Mouse (Mus musculus): ENCODE results near the gene Shf. TPM values are rescaled to one million over a fixed set of nuclear protein-coding genes. Genes with fewer than 3 reads are reported as not detected.

The Shf gene
- polyA plus RNA-seq, 1 experiment, result 9.6 TPM

GRCm38 (mm10) chr2:122360310-122360709, 8.7 kb downstream of the Shf start:
- Histone ChIP-seq H3K27ac (ENCODE audit: control insufficient read depth, insufficient read depth, low read depth, low read length, poor library complexity) (no peak overlapping the region), H3K4me3 (replicated peaks; ENCODE audit: control insufficient read depth, low read depth, low read length) (no peak overlapping the region), H3K4me1 (ENCODE audit: control insufficient read depth, insufficient read depth, low read length) (peaks cover 4% of the 10 kb centered on the region)
- no peak for TF ChIP-seq POLR2A (IDR thresholded peaks at IDR 0.05; ENCODE audit: borderline replicate concordance, control insufficient read depth, low read depth, low read length)
- no peak for TF ChIP-seq CTCF (IDR thresholded peaks at IDR 0.05; ENCODE audit: control insufficient read depth, insufficient read depth, low read length)
- 95% methylated on average over 6 of the region's 6 CpGs for WGBS

- no peak for TF ChIP-seq POLR2A (IDR thresholded peaks at IDR 0.05; ENCODE audit: borderline replicate concordance, control insufficient read depth, low read depth, low read length)
- Histone ChIP-seq H3K27ac (ENCODE audit: control insufficient read depth, insufficient read depth, low read depth, low read length, poor library complexity) (no peak overlapping the region), H3K4me1 (ENCODE audit: control insufficient read depth, insufficient read depth, low read length) (peaks cover 2% of the 10 kb centered on the region; the same call in 1 of the 2 replicates), H3K4me3 (replicated peaks; ENCODE audit: control insufficient read depth, low read depth, low read length) (no peak overlapping the region)
- WGBS, result 74% methylated on average over 3 of the region's 3 CpGs
Measured at GRCm38 (mm10) chr2:122356187-122356586, 12.8 kb downstream of the Shf start.

GRCm38 (mm10) chr2:122355389-122355788, 13.6 kb downstream of the Shf start:
- no peak overlapping the region for H3K4me3 ChIP-seq (replicated peaks; ENCODE audit: control insufficient read depth, low read depth, low read length)
- no peaks in the 10 kb centered on the region for H3K4me1 ChIP-seq (ENCODE audit: control insufficient read depth, insufficient read depth, low read length)
- WGBS, result 88% methylated on average over 5 of the region's 5 CpGs
- no peak overlapping the region for H3K27ac ChIP-seq (ENCODE audit: control insufficient read depth, insufficient read depth, low read depth, low read length, poor library complexity)
- no peak for TF ChIP-seq CTCF (IDR thresholded peaks at IDR 0.05; ENCODE audit: control insufficient read depth, insufficient read depth, low read length)
- TF ChIP-seq POLR2A (IDR thresholded peaks at IDR 0.05; ENCODE audit: borderline replicate concordance, control insufficient read depth, low read depth, low read length), result no peak

- H3K4me1 ChIP-seq (ENCODE audit: control insufficient read depth, insufficient read depth, low read length), result no peaks in the 10 kb centered on the region
- no peak overlapping the region for H3K27ac ChIP-seq (ENCODE audit: control insufficient read depth, insufficient read depth, low read depth, low read length, poor library complexity)
- TF ChIP-seq CTCF (IDR thresholded peaks at IDR 0.05; ENCODE audit: control insufficient read depth, insufficient read depth, low read length) (no peak), POLR2A (IDR thresholded peaks at IDR 0.05; ENCODE audit: borderline replicate concordance, control insufficient read depth, low read depth, low read length) (no peak)
- H3K4me3 ChIP-seq (replicated peaks; ENCODE audit: control insufficient read depth, low read depth, low read length), result no peak overlapping the region
- WGBS, result 89% methylated on average over 12 of the region's 12 CpGs
Measured at GRCm38 (mm10) chr2:122354191-122354929, 14.6 kb downstream of the Shf start.

- H3K4me1 ChIP-seq (ENCODE audit: control insufficient read depth, insufficient read depth, low read length), result no peaks in the 10 kb centered on the region; the same call in 1 of the 2 replicates
- no peak for TF ChIP-seq CTCF (IDR thresholded peaks at IDR 0.05; ENCODE audit: control insufficient read depth, insufficient read depth, low read length)
- no peak for TF ChIP-seq POLR2A (IDR thresholded peaks at IDR 0.05; ENCODE audit: borderline replicate concordance, control insufficient read depth, low read depth, low read length)
- 86% methylated on average over 8 of the region's 8 CpGs for WGBS
- no peak overlapping the region for H3K27ac ChIP-seq (ENCODE audit: control insufficient read depth, insufficient read depth, low read depth, low read length, poor library complexity)
- no peak overlapping the region for H3K4me3 ChIP-seq (replicated peaks; ENCODE audit: control insufficient read depth, low read depth, low read length)
Measured at GRCm38 (mm10) chr2:122353765-122354164, 15.2 kb downstream of the Shf start.

- TF ChIP-seq POLR2A (IDR thresholded peaks at IDR 0.05; ENCODE audit: borderline replicate concordance, control insufficient read depth, low read depth, low read length), result no peak
- WGBS, result 91% methylated on average over 6 of the region's 6 CpGs
Measured at GRCm38 (mm10) chr2:122352992-122353391, 16.0 kb downstream of the Shf start.

GRCm38 (mm10) chr2:122351931-122352329, 17.0 kb downstream of the Shf start:
- Histone ChIP-seq H3K4me1 (ENCODE audit: control insufficient read depth, insufficient read depth, low read length) (no peaks in the 10 kb centered on the region; the same call in 1 of the 2 replicates), H3K4me3 (replicated peaks; ENCODE audit: control insufficient read depth, low read depth, low read length) (no peak overlapping the region), H3K27ac (ENCODE audit: control insufficient read depth, insufficient read depth, low read depth, low read length, poor library complexity) (no peak overlapping the region)
- TF ChIP-seq CTCF (IDR thresholded peaks at IDR 0.05; ENCODE audit: control insufficient read depth, insufficient read depth, low read length) (no peak), POLR2A (IDR thresholded peaks at IDR 0.05; ENCODE audit: borderline replicate concordance, control insufficient read depth, low read depth, low read length) (no peak)
- 75% methylated on average over 4 of the region's 4 CpGs for WGBS

More at GRCm38 (mm10) chr2:122352992-122353391, 16.0 kb downstream of the Shf start:
- no peaks in the 10 kb centered on the region; the same call in 1 of the 2 replicates for H3K4me1 ChIP-seq (ENCODE audit: control insufficient read depth, insufficient read depth, low read length)
- H3K27ac ChIP-seq (ENCODE audit: control insufficient read depth, insufficient read depth, low read depth, low read length, poor library complexity), result no peak overlapping the region
- H3K4me3 ChIP-seq (replicated peaks; ENCODE audit: control insufficient read depth, low read depth, low read length), result no peak overlapping the region

GRCm38 (mm10) chr2:122351156-122351930, 17.6 kb downstream of the Shf start:
- H3K4me1 ChIP-seq (ENCODE audit: control insufficient read depth, insufficient read depth, low read length), result no peaks in the 10 kb centered on the region; the same call in 1 of the 2 replicates
- no peak overlapping the region for H3K4me3 ChIP-seq (replicated peaks; ENCODE audit: control insufficient read depth, low read depth, low read length)
- 70% methylated on average over 5 of the region's 5 CpGs for WGBS
- TF ChIP-seq POLR2A (IDR thresholded peaks at IDR 0.05; ENCODE audit: borderline replicate concordance, control insufficient read depth, low read depth, low read length) (no peak), CTCF (IDR thresholded peaks at IDR 0.05; ENCODE audit: control insufficient read depth, insufficient read depth, low read length) (no peak)
- H3K27ac ChIP-seq (ENCODE audit: control insufficient read depth, insufficient read depth, low read depth, low read length, poor library complexity), result no peak overlapping the region

Data from bone marrow, adult 2 months (tissue).